Mouse (Mus musculus): ENCODE measurements at regions not wholly inside any gene's neighbourhood (a gene's known extent, or its start where the extent isn't known, plus 50 kb on each side); places are given as distances from the start of the nearest gene placed in this dataset.

DNA sequence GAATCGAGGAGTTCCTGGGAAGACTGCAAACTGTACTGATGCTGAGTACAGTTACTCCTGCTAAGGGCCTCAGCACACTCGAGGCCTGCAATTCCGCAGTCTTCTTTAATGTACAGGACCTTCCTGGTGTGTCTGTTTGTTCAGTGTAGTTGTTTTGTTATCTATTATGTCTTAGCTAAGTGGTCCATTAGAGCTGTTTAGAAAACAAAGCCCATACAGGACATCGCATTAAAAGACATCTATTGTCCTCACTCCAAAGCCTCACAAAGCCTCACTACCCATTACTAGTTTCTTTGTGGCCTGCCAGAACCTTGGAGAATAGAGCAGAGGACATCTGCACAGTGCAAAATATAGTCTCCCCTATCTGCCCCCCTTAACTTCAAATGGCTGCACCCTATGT, 224.4 kb upstream of the Zfp930 start:
- 0 out of 2 replicates have a peak, but pooled peaks have one; percentile 17 for TF ChIP-seq POLR2A (IDR thresholded peaks at IDR 0.05; ENCODE audit: insufficient read depth, low read depth, low read length)
- no peak for TF ChIP-seq CTCF (IDR thresholded peaks at IDR 0.05)
- TF ChIP-seq EP300 (IDR thresholded peaks at IDR 0.05; ENCODE audit: insufficient read depth, low read depth, low read length): no peak
